Mouse (Mus musculus): ENCODE results near the gene Gm40193. TPM values are rescaled to one million over a fixed set of nuclear protein-coding genes. Genes with fewer than 3 reads are reported as not detected.
"Not testable (repeated sequence)": the region's sequence is repeated elsewhere in the genome, so short reads cannot be mapped to it uniquely, and the experiment has no call there.

Gm40193 gene
- not detected for total RNA-seq (2021)
- long read RNA-seq, experiment 1 = 0 reads
- long read RNA-seq, experiment 2 = 0 reads

DNA sequence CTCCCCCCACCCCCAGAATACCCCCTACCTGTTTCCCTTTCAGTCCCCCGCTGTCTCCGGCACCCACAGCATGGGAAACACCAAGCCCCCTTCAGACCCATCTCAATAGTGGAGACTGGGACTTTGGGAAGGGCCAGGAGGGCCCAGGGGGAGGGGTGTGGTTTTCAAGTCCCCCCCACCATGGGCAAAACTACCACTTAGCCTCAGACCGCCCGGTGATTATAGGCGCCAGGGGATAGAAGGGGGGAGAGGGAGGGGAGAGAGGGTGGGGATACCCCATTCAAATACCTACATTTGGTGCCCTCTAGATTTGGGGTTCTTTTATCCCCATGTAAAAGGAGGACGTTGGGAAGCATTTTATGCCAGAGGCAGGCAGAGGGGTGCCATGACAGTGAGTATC lies at the start of gene Gm40193:
Gm40193 (minus strand) TSS at position 101 of the 400 bp plus-strand sequence.
- no peak for DNase-seq (ENCODE audit: low spot score in 2 of 2)

DNA sequence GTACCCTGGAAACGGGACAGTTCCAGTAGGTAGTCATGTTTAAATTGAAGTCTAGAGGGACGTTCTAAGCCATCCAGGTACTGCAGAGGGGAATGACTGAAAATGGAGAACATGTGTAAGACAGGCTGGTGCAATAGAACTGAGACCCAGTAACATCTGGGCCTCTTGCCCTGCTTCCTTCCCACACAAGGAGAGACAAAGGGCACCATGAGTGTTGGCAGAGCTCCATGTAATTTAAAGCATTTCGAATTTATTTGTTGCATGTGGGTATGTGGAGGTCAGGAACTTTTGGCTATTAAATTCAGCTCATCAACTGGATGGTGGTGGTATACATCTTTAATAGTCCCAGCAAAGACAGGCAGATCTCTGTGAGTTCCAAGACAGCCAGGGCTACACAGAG lies 49.5 kb upstream of the Gm40193 start:
- no peak for DNase-seq (ENCODE audit: low spot score in 2 of 2)

- DNase-seq (ENCODE audit: low spot score in 2 of 2) = no peak
Observed at GRCm38 (mm10) chr11:70580921-70581320, 48.2 kb upstream of the Gm40193 start.

DNA sequence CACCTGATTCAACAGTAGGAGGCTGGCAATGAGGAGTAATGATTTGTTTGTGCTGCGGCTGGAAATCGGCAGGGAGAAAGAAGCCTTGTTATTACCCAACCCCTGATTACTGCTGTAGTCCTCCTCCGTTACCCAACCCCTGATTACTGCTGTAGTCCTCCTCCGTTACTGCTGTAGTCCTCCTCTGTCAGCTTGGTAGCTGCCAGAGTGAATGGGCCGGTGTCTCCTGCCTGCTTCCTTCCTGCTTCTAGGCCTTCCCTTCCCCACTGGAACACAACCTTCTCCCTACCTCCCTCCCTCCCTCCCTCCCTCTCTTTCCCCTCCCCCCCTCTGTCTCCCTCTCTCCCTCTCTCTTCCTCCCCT lies 47.6 kb upstream of the Gm40193 start:
- no peak for DNase-seq (ENCODE audit: low spot score in 2 of 2)

GRCm38 (mm10) chr11:70579710-70580357 lies 47.1 kb upstream of the Gm40193 start:
- no peak for DNase-seq (ENCODE audit: low spot score in 2 of 2)

DNA sequence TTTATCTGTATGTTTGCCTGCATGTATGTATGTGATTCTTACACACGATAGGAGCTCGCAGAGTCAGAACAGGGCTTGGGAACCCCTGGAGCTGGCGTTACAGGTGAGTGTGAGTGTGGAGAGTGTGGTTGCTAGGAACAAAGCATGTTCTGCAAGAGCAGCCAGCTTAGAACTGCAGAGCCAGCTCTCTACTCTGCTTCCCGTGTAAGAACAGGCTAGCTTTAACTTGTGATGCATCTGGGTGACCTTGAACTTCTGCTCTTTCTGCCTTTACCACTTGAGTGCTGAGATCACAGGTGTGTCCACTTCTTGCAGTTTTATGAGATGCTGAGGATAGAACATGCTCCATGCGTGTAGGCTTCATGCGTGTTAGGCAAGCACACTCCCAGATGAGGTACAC lies 46.2 kb upstream of the Gm40193 start:
- no peak for DNase-seq (ENCODE audit: low spot score in 2 of 2)

DNA sequence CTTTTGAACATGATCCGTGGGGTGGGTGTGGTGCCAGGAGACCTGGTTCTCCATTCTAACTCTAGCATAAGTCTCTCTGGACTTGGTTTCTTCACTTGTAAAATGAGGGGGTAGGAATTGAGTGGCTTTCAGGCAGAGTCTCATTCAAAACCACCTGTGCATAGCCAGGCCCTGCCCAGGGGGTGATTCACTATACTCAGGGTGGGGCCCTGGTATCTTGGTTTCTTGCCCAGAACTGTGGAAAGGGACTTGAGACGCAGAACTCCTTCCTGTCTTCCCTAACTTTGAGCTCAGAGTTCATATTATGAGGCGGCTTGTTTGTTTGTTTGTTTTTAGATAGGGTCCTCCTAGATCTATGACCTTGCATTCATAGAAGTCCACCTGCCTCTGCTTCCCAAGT lies 44.5 kb upstream of the Gm40193 start:
- no peak for DNase-seq (ENCODE audit: low spot score in 2 of 2)

GRCm38 (mm10) chr11:70573872-70574271 lies 41.1 kb upstream of the Gm40193 start:
- DNase-seq (ENCODE audit: low spot score in 2 of 2) = no peak

- DNase-seq (ENCODE audit: low spot score in 2 of 2) = no peak
Observed at GRCm38 (mm10) chr11:70572348-70572902, 39.7 kb upstream of the Gm40193 start.

GRCm38 (mm10) chr11:70571641-70572040 lies 38.9 kb upstream of the Gm40193 start:
- DNase-seq (ENCODE audit: low spot score in 2 of 2) = no peak

GRCm38 (mm10) chr11:70570614-70571013 lies 37.9 kb upstream of the Gm40193 start:
- not testable (repeated sequence) for DNase-seq (ENCODE audit: low spot score in 2 of 2)

- no peak for DNase-seq (ENCODE audit: low spot score in 2 of 2)
Observed at GRCm38 (mm10) chr11:70566586-70566985, 33.8 kb upstream of the Gm40193 start.

GRCm38 (mm10) chr11:70564276-70564873 lies 31.6 kb upstream of the Gm40193 start:
- no peak for DNase-seq (ENCODE audit: low spot score in 2 of 2)

DNA sequence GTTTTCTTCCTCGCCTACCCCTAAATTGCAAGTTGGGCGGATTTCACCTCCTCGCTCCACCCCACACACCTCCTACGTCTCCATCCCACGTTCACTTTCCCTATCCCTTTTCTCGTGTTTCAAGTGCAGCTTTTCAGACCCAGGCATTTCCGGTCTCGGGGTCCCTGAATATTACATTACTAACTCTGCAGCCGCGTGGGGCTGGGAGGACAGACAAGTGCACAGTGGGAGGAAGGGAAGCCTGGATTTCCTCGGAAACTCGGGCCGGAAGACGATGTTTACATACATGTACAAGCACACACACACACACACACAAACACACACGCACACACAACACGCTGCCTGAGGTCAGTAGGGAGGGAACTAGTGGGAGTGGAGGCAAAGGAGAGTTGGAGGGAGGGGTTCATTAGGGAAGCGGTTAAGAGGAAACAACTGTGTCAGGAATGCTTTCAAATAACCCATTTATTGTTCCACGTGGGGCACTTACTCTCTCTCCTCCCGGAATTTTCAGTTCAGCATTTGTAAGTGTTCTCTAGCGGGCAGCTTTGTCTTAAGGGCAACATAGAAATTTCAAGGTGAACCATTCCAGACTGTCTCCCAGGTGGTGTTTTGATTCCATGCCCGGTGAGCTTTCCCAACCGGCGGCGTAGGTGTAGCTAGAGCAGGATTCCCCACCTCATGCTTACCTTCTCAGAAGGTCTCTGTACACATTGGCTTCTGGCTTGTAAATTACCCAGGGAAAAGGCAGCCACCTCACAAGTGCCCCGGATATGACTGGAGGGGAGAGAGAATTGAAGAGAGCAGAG lies 30.9 kb upstream of the Gm40193 start:
- peak in 1 of 2 experiments; percentile 42 for DNase-seq (ENCODE audit: low spot score in 2 of 2)

DNA sequence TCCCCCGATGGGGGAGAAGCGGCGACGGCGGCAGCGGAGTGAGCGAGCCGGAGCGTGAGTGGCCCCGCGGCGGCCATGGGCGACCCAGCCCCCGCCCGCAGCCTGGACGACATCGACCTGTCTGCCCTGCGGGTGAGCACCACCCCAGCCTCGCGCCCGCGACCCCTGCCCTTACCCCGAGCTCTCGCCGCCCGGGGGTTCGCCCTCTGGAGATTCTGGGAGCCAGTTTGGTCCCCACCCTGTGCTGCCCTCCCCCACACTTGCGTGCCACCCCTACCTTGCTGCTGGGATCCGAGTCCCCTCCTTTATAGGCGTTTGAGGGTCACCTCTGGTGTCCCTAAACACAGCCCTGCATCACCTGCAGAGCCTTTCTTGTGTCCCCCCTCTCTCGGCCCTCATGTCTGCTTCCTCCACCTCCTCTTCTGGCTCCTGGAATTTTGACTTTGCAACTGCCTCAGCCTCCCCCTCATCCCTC lies 30.3 kb upstream of the Gm40193 start:
- DNase-seq (ENCODE audit: low spot score in 2 of 2) = no peak

- peak; percentile 82 to 90 for DNase-seq (ENCODE audit: low spot score in 2 of 2)
Observed at GRCm38 (mm10) chr11:70562287-70562994, 29.7 kb upstream of the Gm40193 start, which contains the start of gene Mink1. Gene Mink1, plus strand, starts transcription at chr11:70562881.

DNA sequence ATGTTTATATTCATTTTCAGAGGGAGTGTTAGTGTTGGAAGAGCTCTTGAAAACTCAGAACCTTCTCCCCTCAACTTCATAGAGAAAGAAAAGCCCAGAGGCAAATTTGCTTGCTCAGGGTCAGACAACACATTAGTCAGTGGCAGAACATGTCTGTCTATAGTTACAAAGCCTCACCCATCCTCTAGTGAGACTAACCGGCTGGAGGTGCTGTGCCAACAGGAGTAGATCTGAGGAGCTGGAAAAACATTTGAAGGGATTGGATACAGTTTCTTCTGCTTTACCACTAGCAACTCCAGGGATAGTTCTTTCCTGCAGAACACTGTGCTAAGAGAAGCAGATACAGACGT lies 29.2 kb upstream of the Gm40193 start:
- no peak for DNase-seq (ENCODE audit: low spot score in 2 of 2)

DNA sequence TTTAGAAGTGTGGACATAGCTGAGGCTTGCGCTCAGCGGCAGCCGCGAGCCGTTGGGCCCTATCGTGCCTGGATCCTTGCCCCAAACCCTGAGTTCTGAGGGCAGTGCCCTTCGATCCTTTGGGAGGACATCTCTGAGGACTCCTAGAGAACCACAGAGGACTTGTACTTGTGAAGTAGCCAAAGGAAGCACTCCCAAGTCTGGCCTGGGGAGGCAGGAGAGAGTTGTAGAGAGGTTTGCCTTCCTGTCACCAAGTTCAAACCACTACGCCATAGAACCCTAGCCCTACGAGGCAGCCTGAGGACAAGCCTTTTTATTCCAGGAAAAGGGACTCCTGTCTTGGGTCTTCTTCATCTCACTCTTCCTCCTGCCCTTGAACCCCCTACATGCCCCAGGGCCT lies 24.8 kb upstream of the Gm40193 start:
- DNase-seq (ENCODE audit: low spot score in 2 of 2) = no peak

GRCm38 (mm10) chr11:70553940-70554339 lies 21.2 kb upstream of the Gm40193 start:
- DNase-seq (ENCODE audit: low spot score in 2 of 2) = no peak

- DNase-seq (ENCODE audit: low spot score in 2 of 2) = no peak
Observed at GRCm38 (mm10) chr11:70551526-70551925, 18.8 kb upstream of the Gm40193 start.

- no peak for DNase-seq (ENCODE audit: low spot score in 2 of 2)
Observed at GRCm38 (mm10) chr11:70544496-70544895, 11.8 kb upstream of the Gm40193 start.

All from left cerebral cortex, adult 18-20 months (tissue).